Mouse (Mus musculus): ENCODE measurements at regions not wholly inside any gene's neighbourhood (a gene's known extent, or its start where the extent isn't known, plus 50 kb on each side); places are given as distances from the start of the nearest gene placed in this dataset.

- Histone ChIP-seq H3K4me1 (ENCODE audit: insufficient read depth) (no peaks in the 10 kb centered on the region), H3K27ac (ENCODE audit: low read depth) (peak overlapping the region; percentile 82), H3K9me3 (ENCODE audit: low read length) (no peaks in the 10 kb centered on the region), H3K4me2 (ENCODE audit: low read depth, low read length) (peak overlapping the region; percentile 33; the same call in 1 of the 2 replicates), H3K36me3 (replicated peaks; ENCODE audit: insufficient read depth, low read length) (no peaks in the 10 kb centered on the region), H3K4me3 (ENCODE audit: low read depth, low read length) (no peak overlapping the region), H3K9ac (replicated peaks) (no peak overlapping the region), H3K27me3 (ENCODE audit: insufficient read depth, low read length) (no peaks in the 10 kb centered on the region)
- DNase-seq (peak; percentile 30), ATAC-seq (peak; percentile 98)
- WGBS (ENCODE audit: insufficient replicate concordance), result 51% methylated on average over 9 of the region's 9 CpGs
- TF ChIP-seq EP300 (IDR thresholded peaks at IDR 0.05; ENCODE audit: low read depth), result no peak; the same call in 1 of the 2 replicates
- no peak for TF ChIP-seq CTCF (IDR thresholded peaks at IDR 0.05; ENCODE audit: low read depth)
Observed at GRCm38 (mm10) chr15:25485372-25485771, 71.8 kb upstream of the Basp1 start.

- Histone ChIP-seq H3K9me3 (ENCODE audit: low read length) (no peaks in the 10 kb centered on the region), H3K4me1 (ENCODE audit: insufficient read depth) (no peaks in the 10 kb centered on the region), H3K4me3 (ENCODE audit: low read depth, low read length) (no peak overlapping the region), H3K9ac (replicated peaks) (no peak overlapping the region), H3K27me3 (ENCODE audit: insufficient read depth, low read length) (no peaks in the 10 kb centered on the region), H3K36me3 (replicated peaks; ENCODE audit: insufficient read depth, low read length) (no peaks in the 10 kb centered on the region), H3K4me2 (ENCODE audit: low read depth, low read length) (no peak overlapping the region), H3K27ac (ENCODE audit: low read depth) (peak overlapping the region; percentile 82)
- no peak for DNase-seq
- peak; percentile 53 for TF ChIP-seq CTCF (IDR thresholded peaks at IDR 0.05; ENCODE audit: low read depth)
- TF ChIP-seq EP300 (IDR thresholded peaks at IDR 0.05; ENCODE audit: low read depth), result no peak
- ATAC-seq, result no peak
- WGBS (ENCODE audit: insufficient replicate concordance), result 64% methylated on average over 7 of the region's 7 CpGs
Observed at GRCm38 (mm10) chr15:25486158-25486557, 72.6 kb upstream of the Basp1 start.

DNA sequence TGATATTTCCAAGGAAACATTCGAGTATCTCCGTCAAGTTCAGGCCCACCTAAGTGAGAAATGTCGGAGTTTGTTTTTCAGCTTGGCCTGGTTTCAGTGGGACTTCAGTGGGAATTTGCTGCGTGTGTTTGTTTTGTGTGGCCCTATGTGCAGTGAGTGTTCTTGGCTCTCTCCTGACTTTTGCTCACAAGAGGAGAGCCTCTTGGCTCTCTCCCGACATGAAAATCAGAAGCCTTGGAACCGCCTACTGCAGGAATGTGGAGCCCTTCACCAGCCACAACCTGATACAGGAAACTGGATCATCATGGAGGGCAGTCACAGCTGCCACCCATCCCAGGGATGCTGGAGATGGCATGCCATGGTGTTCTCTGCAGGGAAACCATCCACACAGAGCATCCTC, 76.2 kb upstream of the Basp1 start:
- Histone ChIP-seq H3K4me3 (ENCODE audit: low read depth, low read length) (no peak overlapping the region), H3K36me3 (replicated peaks; ENCODE audit: insufficient read depth, low read length) (no peaks in the 10 kb centered on the region), H3K9me3 (ENCODE audit: low read length) (no peaks in the 10 kb centered on the region), H3K4me2 (ENCODE audit: low read depth, low read length) (no peak overlapping the region), H3K9ac (replicated peaks) (no peak overlapping the region), H3K27me3 (ENCODE audit: insufficient read depth, low read length) (no peaks in the 10 kb centered on the region), H3K27ac (ENCODE audit: low read depth) (no peak overlapping the region), H3K4me1 (ENCODE audit: insufficient read depth) (no peaks in the 10 kb centered on the region)
- WGBS (ENCODE audit: insufficient replicate concordance), result 61% methylated on average over 6 of the region's 6 CpGs
- ATAC-seq (no peak), DNase-seq (no peak)
- TF ChIP-seq CTCF (IDR thresholded peaks at IDR 0.05; ENCODE audit: low read depth) (no peak), EP300 (IDR thresholded peaks at IDR 0.05; ENCODE audit: low read depth) (no peak)

- WGBS (ENCODE audit: insufficient replicate concordance), result 70% methylated on average over 5 of the region's 5 CpGs
Observed at GRCm38 (mm10) chr15:25492161-25492746, 78.7 kb upstream of the Basp1 start.

GRCm38 (mm10) chr15:25494687-25495299, 81.2 kb upstream of the Basp1 start:
- TF ChIP-seq CTCF (IDR thresholded peaks at IDR 0.05; ENCODE audit: low read depth), result no peak
- TF ChIP-seq EP300 (IDR thresholded peaks at IDR 0.05; ENCODE audit: low read depth), result no peak
- no peaks in the 10 kb centered on the region for H3K4me1 ChIP-seq (ENCODE audit: insufficient read depth)
- no peak overlapping the region for H3K27ac ChIP-seq (ENCODE audit: low read depth)
- H3K9ac ChIP-seq (replicated peaks), result no peak overlapping the region
- DNase-seq (no peak), ATAC-seq (no peak)
- no peak overlapping the region for H3K4me2 ChIP-seq (ENCODE audit: low read depth, low read length)
- no peaks in the 10 kb centered on the region for H3K27me3 ChIP-seq (ENCODE audit: insufficient read depth, low read length)
- H3K36me3 ChIP-seq (replicated peaks; ENCODE audit: insufficient read depth, low read length), result no peaks in the 10 kb centered on the region
- no peaks in the 10 kb centered on the region for H3K9me3 ChIP-seq (ENCODE audit: low read length)
- H3K4me3 ChIP-seq (ENCODE audit: low read depth, low read length), result no peak overlapping the region
- 74% methylated on average over 8 of the region's 8 CpGs for WGBS (ENCODE audit: insufficient replicate concordance)

More at GRCm38 (mm10) chr15:25492161-25492746, 78.7 kb upstream of the Basp1 start:
- no peaks in the 10 kb centered on the region for H3K36me3 ChIP-seq (replicated peaks; ENCODE audit: insufficient read depth, low read length)
- no peak overlapping the region for H3K4me2 ChIP-seq (ENCODE audit: low read depth, low read length)
- no peak overlapping the region for H3K9ac ChIP-seq (replicated peaks)
- H3K27me3 ChIP-seq (ENCODE audit: insufficient read depth, low read length), result no peaks in the 10 kb centered on the region
- no peaks in the 10 kb centered on the region for H3K9me3 ChIP-seq (ENCODE audit: low read length)
- no peak overlapping the region for H3K27ac ChIP-seq (ENCODE audit: low read depth)
- no peak overlapping the region for H3K4me3 ChIP-seq (ENCODE audit: low read depth, low read length)
- no peak for TF ChIP-seq CTCF (IDR thresholded peaks at IDR 0.05; ENCODE audit: low read depth)
- TF ChIP-seq EP300 (IDR thresholded peaks at IDR 0.05; ENCODE audit: low read depth), result no peak
- no peaks in the 10 kb centered on the region for H3K4me1 ChIP-seq (ENCODE audit: insufficient read depth)
- DNase-seq (no peak), ATAC-seq (no peak)

DNA sequence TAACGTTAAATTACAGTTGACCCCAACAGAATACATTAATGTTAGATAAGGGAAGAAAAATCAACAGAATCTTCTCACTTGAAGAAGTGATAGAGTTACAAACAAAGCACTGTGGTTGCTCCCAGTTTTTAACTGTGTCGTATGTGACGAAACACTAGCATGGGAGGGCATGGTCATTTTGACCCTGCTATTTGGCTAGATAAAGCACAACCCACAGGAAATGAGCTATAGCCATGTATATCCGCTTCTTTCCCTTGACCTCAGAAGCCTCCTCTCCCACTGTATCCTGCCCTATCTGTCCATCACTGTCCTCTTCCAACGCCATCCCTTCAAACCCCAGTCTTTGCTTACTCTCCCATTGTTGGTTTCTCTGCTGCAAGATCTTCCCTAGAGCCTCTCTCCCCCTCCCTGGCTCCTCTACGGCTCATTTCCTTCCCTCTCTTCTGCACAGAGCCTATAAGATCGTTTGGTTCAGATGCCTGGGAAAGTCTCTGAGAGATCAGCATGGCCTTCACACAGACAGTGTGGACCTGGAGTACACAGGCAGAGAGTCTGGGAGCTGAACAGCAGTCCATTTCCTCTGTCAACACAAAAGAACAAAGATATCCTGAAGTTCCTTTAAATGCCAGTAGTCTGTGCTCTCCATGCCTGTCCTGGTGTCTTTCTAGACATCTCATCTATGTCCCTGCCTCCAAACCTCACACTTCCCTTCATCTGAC, 82.5 kb upstream of the Basp1 start:
- H3K27me3 ChIP-seq (ENCODE audit: insufficient read depth, low read length), result no peaks in the 10 kb centered on the region
- H3K27ac ChIP-seq (ENCODE audit: low read depth), result 0 out of 2 replicates have a peak overlapping the region, but pooled peaks have one; percentile 16
- no peaks in the 10 kb centered on the region for H3K9me3 ChIP-seq (ENCODE audit: low read length)
- ATAC-seq (peak; percentile 55; the same call in 1 of the 2 replicates), DNase-seq (no peak)
- H3K36me3 ChIP-seq (replicated peaks; ENCODE audit: insufficient read depth, low read length), result no peaks in the 10 kb centered on the region
- no peak overlapping the region for H3K4me3 ChIP-seq (ENCODE audit: low read depth, low read length)
- H3K4me1 ChIP-seq (ENCODE audit: insufficient read depth), result no peaks in the 10 kb centered on the region
- no peak overlapping the region for H3K9ac ChIP-seq (replicated peaks)
- peak; percentile 33; the same call in 1 of the 2 replicates for TF ChIP-seq CTCF (IDR thresholded peaks at IDR 0.05; ENCODE audit: low read depth)
- TF ChIP-seq EP300 (IDR thresholded peaks at IDR 0.05; ENCODE audit: low read depth), result no peak
- 26% methylated on average over 7 of the region's 7 CpGs for WGBS (ENCODE audit: insufficient replicate concordance)
- no peak overlapping the region for H3K4me2 ChIP-seq (ENCODE audit: low read depth, low read length)
